Mouse (Mus musculus) olfactory bulb, adult 2 months (tissue): Measurements from ENCODE around the gene Mfng. TPM values are rescaled to one million over a fixed set of nuclear protein-coding genes. Genes with fewer than 3 reads are reported as not detected.
A peak's percentile ranks its signal among the peaks of the same experiment; 100 is the strongest.

Source experiments
- H3K27ac ChIP-seq: fragments of 200-500 bp; 2 replicates; pipeline ENCODE4 v1.5.1; 2012; ENCODE audit warnings: low read depth, low read length; ENCODE audit not compliant: insufficient read depth
- H3K4me1 ChIP-seq: fragments of 200-500 bp; 2 replicates; pipeline ENCODE4 v1.6.1; 2012; ENCODE audit warnings: low read length; ENCODE audit not compliant: control insufficient read depth, insufficient read depth
- H3K4me3 ChIP-seq: fragments of 200-500 bp; 2 replicates; pipeline ENCODE4 v1.5.1; 2012; ENCODE audit warnings: mild to moderate bottlenecking, low read depth, low read length, moderate library complexity; ENCODE audit not compliant: insufficient read depth
- CTCF ChIP-seq: fragments of 200-500 bp; IDR thresholded peaks from 2 replicates; pipeline ENCODE4 v1.5.1; 2012; ENCODE audit warnings: low read depth, mild to moderate bottlenecking, low read length, moderate library complexity; ENCODE audit not compliant: insufficient read depth
- POLR2A ChIP-seq: fragments of 200-500 bp; IDR thresholded peaks from 2 replicates; pipeline ENCODE4 v1.6.1; 2012; ENCODE audit warnings: mild to moderate bottlenecking, low read depth, low read length, moderate library complexity; ENCODE audit not compliant: insufficient read depth
- WGBS: fragments of 180-500 bp; shearing (Covaris S2); methylation state at CpG from one replicate; pipeline ENCODE4 v1.1.7; 2018; 5-methylcytosine and 5-hydroxymethylcytosine counted together
- polyA plus RNA-seq: library from polyadenylated mRNA; stranded (reverse); fragments of >200 nt; gene quantifications from 2 replicates; pipeline ENCODE4 v1.2.4, GENCODE M21; 2012; ENCODE audit warnings: low replicate concordance; ENCODE audit not compliant: missing spikeins, insufficient read depth, insufficient read length

Gene Mfng
- polyA plus RNA-seq = not detected in 2 replicates

GRCm38 (mm10) chr15:78773290-78773729, at the start of gene Mfng:
Gene Mfng (minus strand): TSS chr15:78773475.
- Histone ChIP-seq H3K4me1 (peaks cover 40% of the 10 kb centered on the region), H3K4me3 (0 out of 2 replicates have a peak within 1 kb of the TSS, but pooled peaks have one; percentile 6), H3K27ac (peak within 1 kb of the TSS; percentile 37)
- TF ChIP-seq POLR2A (no peak), CTCF (no peak)
- 6% methylated on average over 11 of the region's 11 CpGs for WGBS

GRCm38 (mm10) chr15:78816074-78816391, 42.8 kb upstream of the Mfng start:
- no peak overlapping the region for H3K27ac ChIP-seq
- H3K4me1 ChIP-seq = no peaks in the 10 kb centered on the region
- TF ChIP-seq POLR2A (no peak), CTCF (no peak)
- no peak overlapping the region for H3K4me3 ChIP-seq
- 82% methylated on average over 6 of the region's 6 CpGs for WGBS

- no peak for TF ChIP-seq CTCF
- no peak for TF ChIP-seq POLR2A
- no peaks in the 10 kb centered on the region for H3K4me1 ChIP-seq
- 51% methylated on average over 11 of the region's 11 CpGs for WGBS
Measured at GRCm38 (mm10) chr15:78815314-78816073, 42.2 kb upstream of the Mfng start.

GRCm38 (mm10) chr15:78813603-78814002, 40.3 kb upstream of the Mfng start:
- TF ChIP-seq POLR2A = no peak
- TF ChIP-seq CTCF = no peak
- H3K27ac ChIP-seq = no peak overlapping the region
- H3K4me3 ChIP-seq = no peak overlapping the region
- no peaks in the 10 kb centered on the region for H3K4me1 ChIP-seq
- 78% methylated on average over 4 of the region's 4 CpGs for WGBS

More at GRCm38 (mm10) chr15:78815314-78816073, 42.2 kb upstream of the Mfng start:
- H3K4me3 ChIP-seq = no peak overlapping the region
- H3K27ac ChIP-seq = no peak overlapping the region

GRCm38 (mm10) chr15:78810146-78810545, 36.9 kb upstream of the Mfng start:
- no peak overlapping the region for H3K4me3 ChIP-seq
- 71% methylated on average over 9 of the region's 9 CpGs for WGBS
- no peak for TF ChIP-seq POLR2A
- no peak for TF ChIP-seq CTCF

GRCm38 (mm10) chr15:78809739-78810138, 36.5 kb upstream of the Mfng start:
- H3K4me3 ChIP-seq = no peak overlapping the region
- peaks cover 8% of the 10 kb centered on the region; the same call in 1 of the 2 replicates for H3K4me1 ChIP-seq
- H3K27ac ChIP-seq = no peak overlapping the region
- TF ChIP-seq POLR2A (no peak), CTCF (no peak)
- 73% methylated on average over 9 of the region's 9 CpGs for WGBS

More at GRCm38 (mm10) chr15:78810146-78810545, 36.9 kb upstream of the Mfng start:
- Histone ChIP-seq H3K27ac (no peak overlapping the region), H3K4me1 (peaks cover 8% of the 10 kb centered on the region; the same call in 1 of the 2 replicates)

GRCm38 (mm10) chr15:78808980-78809379, 35.7 kb upstream of the Mfng start:
- Histone ChIP-seq H3K27ac (no peak overlapping the region), H3K4me3 (no peak overlapping the region), H3K4me1 (peaks cover 11% of the 10 kb centered on the region)
- WGBS = 100% methylated on average over 2 of the region's 2 CpGs
- TF ChIP-seq POLR2A (no peak), CTCF (no peak)

- H3K27ac ChIP-seq = no peak overlapping the region
- H3K4me1 ChIP-seq = peaks cover 28% of the 10 kb centered on the region
- TF ChIP-seq POLR2A = no peak
- no peak for TF ChIP-seq CTCF
- WGBS = 91% methylated on average over 3 of the region's 3 CpGs
- no peak overlapping the region for H3K4me3 ChIP-seq
Measured at GRCm38 (mm10) chr15:78807141-78807540, 33.9 kb upstream of the Mfng start.

- WGBS = 48% methylated on average over 2 of the region's 2 CpGs
- H3K4me1 ChIP-seq = peaks cover 33% of the 10 kb centered on the region
- TF ChIP-seq CTCF = no peak
- TF ChIP-seq POLR2A = no peak
- H3K4me3 ChIP-seq = no peak overlapping the region
- H3K27ac ChIP-seq = no peak overlapping the region
Measured at GRCm38 (mm10) chr15:78806614-78807013, 33.3 kb upstream of the Mfng start.
